Mouse (Mus musculus) small intestine, adult 2 months (tissue): ENCODE measurements around the gene Coro1b. TPM values are rescaled to one million over a fixed set of nuclear protein-coding genes. Genes with fewer than 3 reads are reported as not detected.

Experiments used
- H3K27ac ChIP-seq: fragments of 200-500 bp; 2 replicates; pipeline ENCODE4 v1.5.1; 2012; ENCODE audit warnings: low read depth, low read length, control low read depth, inconsistent platforms; ENCODE audit not compliant: insufficient read depth
- H3K27me3 ChIP-seq: fragments of 200-500 bp; 2 replicates; pipeline ENCODE4 v1.6.1; 2012; ENCODE audit warnings: mild to moderate bottlenecking, moderate library complexity, low read length, inconsistent platforms; ENCODE audit not compliant: control insufficient read depth, insufficient read depth
- H3K36me3 ChIP-seq: fragments of 200-500 bp; 2 replicates; pipeline ENCODE4 v1.6.1; 2012; ENCODE audit warnings: mild to moderate bottlenecking, low read length, control low read depth, inconsistent platforms; ENCODE audit not compliant: control insufficient read depth, insufficient read depth
- H3K4me1 ChIP-seq: fragments of 200-500 bp; 2 replicates; pipeline ENCODE4 v1.6.1; 2012; ENCODE audit warnings: low read length, inconsistent platforms, mixed read lengths; ENCODE audit not compliant: control insufficient read depth, insufficient read depth, insufficient read length
- H3K4me3 ChIP-seq: fragments of 200-500 bp; 2 replicates; pipeline ENCODE4 v1.5.1; 2012; ENCODE audit warnings: low read depth, mild to moderate bottlenecking, control low read depth, inconsistent platforms, low read length, moderate library complexity
- CTCF ChIP-seq: fragments of 200-500 bp; IDR thresholded peaks from 2 replicates; pipeline ENCODE4 v1.5.1; 2012; ENCODE audit warnings: low read depth, mild to moderate bottlenecking, control low read depth, inconsistent platforms, low read length, moderate library complexity, mixed read lengths; ENCODE audit not compliant: insufficient replicate concordance, insufficient read length; ENCODE audit errors: extremely low read depth
- POLR2A ChIP-seq: fragments of 200-500 bp; IDR thresholded peaks from 2 replicates; pipeline ENCODE4 v1.6.1; 2012; ENCODE audit warnings: low read depth, mild to moderate bottlenecking, control low read depth, inconsistent platforms, low read length, moderate library complexity
- WGBS: fragments of 180-500 bp; shearing (Covaris S2); methylation state at CpG from one replicate; pipeline ENCODE4 v1.1.7; 2018; 5-methylcytosine and 5-hydroxymethylcytosine counted together
- polyA plus RNA-seq: library from polyadenylated mRNA; depleted of rRNA; stranded (reverse); fragments of >200 nt; gene quantifications from 2 replicates; pipeline ENCODE4 v1.2.3, GENCODE M21; 2012

Gene Coro1b
- polyA plus RNA-seq, 1 experiment, result 493 TPM

DNA sequence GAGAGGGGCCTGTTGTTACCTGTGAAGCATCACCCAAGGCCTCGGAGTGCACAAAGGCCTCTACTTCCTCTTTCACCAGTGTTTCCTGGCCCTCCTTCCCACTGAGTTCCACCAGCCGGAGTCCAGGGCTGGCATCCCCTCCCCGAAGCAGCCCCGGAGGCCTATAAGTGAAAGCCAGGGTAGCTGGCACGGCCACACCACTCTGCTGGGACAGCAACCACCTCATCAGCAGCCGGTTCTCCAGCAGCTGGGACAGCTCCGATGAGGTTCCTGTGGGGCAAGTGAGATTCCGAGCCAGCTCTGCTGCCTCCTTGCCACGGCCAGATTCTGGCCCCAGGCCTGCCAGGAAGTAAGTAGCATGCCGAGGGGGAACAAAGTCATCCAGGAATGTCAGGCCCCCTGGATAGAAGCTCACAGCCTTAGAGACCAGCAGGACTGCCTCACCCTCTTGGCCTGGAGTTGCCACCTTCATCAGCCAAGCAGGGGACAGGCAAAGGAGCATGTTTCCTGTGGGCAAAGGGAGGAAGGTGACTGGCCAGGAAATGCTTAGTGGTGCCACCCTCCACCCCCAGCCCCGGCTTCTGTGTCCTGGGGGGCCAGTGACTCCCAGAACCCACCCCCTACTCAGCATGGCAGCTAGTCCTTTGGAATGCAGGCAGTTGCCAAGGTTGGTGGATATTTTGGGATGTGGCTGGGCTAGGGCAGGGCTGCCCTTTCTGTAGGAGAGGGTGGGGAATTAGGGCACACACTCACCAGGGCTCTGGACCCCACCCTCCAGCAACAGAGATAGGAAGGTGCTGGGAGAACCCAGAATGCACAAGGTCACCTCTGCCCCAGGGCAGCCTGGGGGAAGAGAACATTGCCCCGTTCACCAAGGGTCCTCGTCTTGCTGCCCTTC is 23.2 kb downstream of the Coro1b start:
- 75% methylated on average over 13 of the region's 13 CpGs for WGBS
- no peak overlapping the region for H3K27ac ChIP-seq
- TF ChIP-seq POLR2A (no peak; the same call in 1 of the 2 replicates), CTCF (no peak)

DNA sequence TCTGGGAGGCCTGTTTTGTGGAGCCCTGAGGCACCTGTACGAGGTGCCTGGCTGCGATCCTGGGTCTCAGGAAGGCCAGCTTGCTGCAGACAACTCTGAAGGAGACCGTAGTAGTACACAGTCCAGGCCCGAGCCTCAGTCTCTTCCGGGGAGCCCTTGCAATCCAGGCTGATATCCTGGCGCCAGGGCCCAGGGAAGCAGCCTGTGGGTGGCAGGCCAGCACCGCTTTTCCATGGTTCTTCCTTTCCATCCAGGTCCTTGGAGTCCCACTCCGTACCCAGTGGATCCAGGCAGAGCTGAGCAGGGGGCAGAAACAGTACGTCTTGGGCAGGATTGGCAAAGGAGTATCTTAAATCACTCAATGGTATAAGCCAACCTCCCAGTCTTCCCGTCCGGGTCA is 24.5 kb downstream of the Coro1b start:
- Histone ChIP-seq H3K27me3 (no peaks in the 10 kb centered on the region), H3K4me3 (no peak overlapping the region), H3K36me3 (no peaks in the 10 kb centered on the region), H3K27ac (no peak overlapping the region), H3K4me1 (peaks cover 10% of the 10 kb centered on the region)
- 84% methylated on average over 11 of the region's 11 CpGs for whole genome bisulfite sequencing
- TF ChIP-seq POLR2A (no peak), CTCF (no peak)

More for the DNA sequence above, 23.2 kb downstream of the Coro1b start:
- H3K36me3 ChIP-seq, result no peaks in the 10 kb centered on the region
- no peaks in the 10 kb centered on the region for H3K27me3 ChIP-seq
- peaks cover 10% of the 10 kb centered on the region for H3K4me1 ChIP-seq
- no peak overlapping the region for H3K4me3 ChIP-seq

DNA sequence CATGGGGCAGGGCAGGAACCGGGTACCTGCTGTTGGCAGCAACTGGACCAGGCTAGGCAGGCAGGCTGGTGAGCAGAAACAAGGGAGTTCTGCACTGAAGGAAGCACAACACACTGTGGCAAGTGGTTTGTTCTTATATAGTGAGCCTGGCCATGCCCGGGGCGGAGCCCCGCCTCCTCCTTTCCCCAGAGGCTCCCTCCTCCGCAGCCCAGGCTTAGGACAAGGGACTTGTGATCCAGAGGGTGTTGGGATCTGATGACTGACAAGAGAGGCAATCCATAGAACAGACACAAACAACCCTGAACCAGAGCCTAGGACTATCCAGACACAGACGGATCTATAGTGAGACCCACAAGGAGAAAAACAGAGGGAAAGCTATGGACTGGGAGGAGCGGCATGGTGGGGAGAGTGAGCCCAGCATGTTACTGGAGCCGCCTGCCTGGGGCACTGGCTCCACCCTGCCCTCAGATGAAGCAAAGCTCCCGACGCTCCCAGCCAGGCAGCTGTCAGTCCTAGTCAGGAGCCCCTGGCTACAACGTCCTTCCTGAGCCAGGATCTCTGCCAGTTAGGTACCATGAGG is 27.0 kb downstream of the Coro1b start, which contains the start of gene Carns1:
Gene Carns1 (minus strand): TSS at position 112 of the 580 bp plus-strand sequence.
- no peaks in the 10 kb centered on the region for H3K36me3 ChIP-seq
- H3K27me3 ChIP-seq, result no peaks in the 10 kb centered on the region
- WGBS, result 10% methylated on average over 11 of the region's 11 CpGs
- peak within 1 kb of the TSS; percentile 17; the same call in 1 of the 2 replicates for H3K4me3 ChIP-seq
- TF ChIP-seq POLR2A (no peak), CTCF (no peak)
- H3K4me1 ChIP-seq, result peaks cover 5% of the 10 kb centered on the region
- H3K27ac ChIP-seq, result no peak within 1 kb of the TSS

DNA sequence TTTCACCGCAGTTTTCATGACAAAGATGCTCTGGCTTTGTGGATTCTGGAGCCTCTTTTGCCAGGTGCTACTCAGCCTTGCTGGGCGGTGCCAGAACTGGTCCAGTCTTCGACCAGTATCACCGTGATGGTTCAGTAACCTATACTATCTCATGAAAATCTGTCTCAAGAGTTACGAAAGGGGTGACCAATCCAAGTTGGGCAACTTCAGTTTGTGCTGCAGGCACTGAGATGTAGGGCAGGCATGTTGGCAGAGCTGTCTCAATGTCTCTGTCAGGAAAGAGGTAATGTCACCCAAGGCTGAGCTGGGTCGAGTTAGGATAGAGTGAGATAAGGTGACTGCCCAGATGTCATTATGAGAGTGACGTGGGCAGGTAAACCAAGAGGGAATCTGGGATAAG is 32.0 kb downstream of the Coro1b start:
- 76% methylated on average over 7 of the region's 7 CpGs for WGBS
- no peaks in the 10 kb centered on the region; the same call in 1 of the 2 replicates for H3K4me1 ChIP-seq
- no peaks in the 10 kb centered on the region for H3K27me3 ChIP-seq
- no peaks in the 10 kb centered on the region for H3K36me3 ChIP-seq
- no peak for TF ChIP-seq POLR2A
- TF ChIP-seq CTCF, result no peak
- no peak overlapping the region for H3K4me3 ChIP-seq
- no peak overlapping the region for H3K27ac ChIP-seq

DNA sequence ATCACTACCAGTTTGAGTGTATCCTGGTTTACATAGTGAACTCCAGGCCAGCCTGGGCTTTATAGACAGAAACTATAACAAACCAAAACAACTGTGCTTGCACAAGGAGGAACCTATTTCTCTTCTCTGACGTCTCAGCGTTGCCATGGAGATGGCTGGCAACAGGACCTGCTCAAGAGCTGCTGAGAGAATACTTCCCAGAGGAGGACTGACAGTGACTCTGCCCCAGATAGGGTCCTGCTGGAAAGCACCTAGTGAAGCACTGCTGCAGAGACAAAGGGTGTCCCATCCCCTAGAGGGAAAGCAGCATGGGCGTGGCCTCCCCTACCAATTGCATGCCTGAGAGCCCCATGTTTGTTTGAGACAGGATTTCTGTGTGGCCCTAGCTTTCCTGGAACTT is 33.5 kb downstream of the Coro1b start:
- TF ChIP-seq CTCF (no peak), POLR2A (no peak)
- no peaks in the 10 kb centered on the region for H3K36me3 ChIP-seq
- 38% methylated on average over 3 of the region's 3 CpGs for WGBS
- no peak overlapping the region for H3K4me3 ChIP-seq
- H3K27me3 ChIP-seq, result no peaks in the 10 kb centered on the region
- no peaks in the 10 kb centered on the region; the same call in 1 of the 2 replicates for H3K4me1 ChIP-seq
- H3K27ac ChIP-seq, result no peak overlapping the region

DNA sequence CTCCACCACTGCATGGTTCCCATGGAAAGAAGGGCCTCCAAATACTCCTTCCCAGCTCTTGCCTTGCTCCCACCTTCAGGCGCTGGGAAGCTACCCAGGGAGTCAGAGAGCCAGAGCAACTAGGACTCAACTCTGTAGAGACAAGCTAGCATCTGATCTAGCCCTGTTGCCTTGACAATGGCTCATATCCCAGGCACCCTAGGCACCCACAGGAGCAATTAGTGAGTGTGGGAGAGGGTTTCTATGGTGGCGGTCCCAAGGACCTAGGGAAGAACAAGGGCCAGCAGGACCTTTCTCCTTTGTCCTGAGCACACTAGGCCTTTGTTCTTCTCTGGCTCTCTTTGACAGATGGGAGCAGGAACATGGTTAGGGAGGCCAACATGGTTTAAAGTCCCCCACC is 35.3 kb downstream of the Coro1b start:
- no peaks in the 10 kb centered on the region for H3K27me3 ChIP-seq
- H3K27ac ChIP-seq, result no peak overlapping the region
- H3K4me3 ChIP-seq, result no peak overlapping the region
- H3K36me3 ChIP-seq, result no peaks in the 10 kb centered on the region
- 93% methylated on average over 2 of the region's 2 CpGs for WGBS
- H3K4me1 ChIP-seq, result no peaks in the 10 kb centered on the region; the same call in 1 of the 2 replicates
- TF ChIP-seq CTCF (no peak), POLR2A (no peak)

DNA sequence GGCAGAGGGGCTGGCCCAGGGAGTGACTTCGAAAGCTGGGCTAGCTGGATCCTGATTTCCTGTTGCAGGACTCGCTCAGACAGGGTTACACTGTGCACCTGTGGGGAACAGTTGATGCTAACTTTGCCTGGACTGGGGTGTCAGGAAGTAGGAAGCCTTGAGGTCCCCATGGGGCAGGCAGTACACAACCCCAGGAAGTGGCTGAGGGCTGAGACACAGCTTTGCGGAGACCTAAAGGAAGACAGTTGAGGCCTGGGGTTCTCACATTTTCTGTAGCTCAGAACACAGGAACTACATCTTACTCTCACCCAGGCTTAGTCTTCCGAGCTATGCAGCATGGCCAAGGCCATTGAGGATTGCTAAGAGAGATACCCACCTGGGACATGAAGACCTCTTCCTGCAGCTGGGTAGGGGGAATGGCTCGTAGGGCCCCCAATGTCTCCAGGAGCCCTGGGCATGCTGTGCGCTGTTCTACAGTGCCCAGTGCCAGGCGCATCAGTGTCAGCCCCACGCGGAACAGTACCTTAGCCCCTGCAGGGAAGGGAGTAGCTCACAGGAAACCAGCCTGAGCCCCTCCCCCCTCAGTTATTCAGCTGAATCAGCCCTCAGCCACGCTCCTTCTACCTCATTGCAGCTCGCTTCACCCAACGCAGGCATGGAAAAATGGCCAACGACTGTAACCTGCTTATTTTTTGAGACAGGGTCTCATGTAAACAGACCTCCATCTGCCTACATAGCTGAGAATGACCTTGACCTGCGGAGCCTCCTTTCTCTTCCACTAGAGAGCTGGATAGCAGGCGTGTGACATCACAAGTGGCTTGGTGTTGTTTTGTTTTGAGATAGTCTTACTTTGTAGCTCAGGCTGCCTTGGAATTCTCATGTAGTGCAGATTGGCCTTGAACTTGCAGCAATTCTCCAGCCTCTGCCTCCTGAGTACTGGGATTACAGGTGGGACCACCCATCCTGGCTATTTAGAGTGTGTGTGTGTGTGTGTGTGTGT is 36.9 kb downstream of the Coro1b start:
- Histone ChIP-seq H3K27me3 (no peaks in the 10 kb centered on the region), H3K27ac (peak overlapping the region; percentile 64), H3K4me3 (0 out of 2 replicates have a peak overlapping the region, but pooled peaks have one; percentile 4), H3K36me3 (no peaks in the 10 kb centered on the region), H3K4me1 (no peaks in the 10 kb centered on the region; the same call in 1 of the 2 replicates)
- TF ChIP-seq CTCF (no peak), POLR2A (no peak)
- WGBS, result 61% methylated on average over 15 of the region's 15 CpGs
